Mouse (Mus musculus) inflammation-experienced regulatory T-cells, adult 6 months (primary cell): Measurements from ENCODE around the gene Rab39. TPM values are rescaled to one million over a fixed set of nuclear protein-coding genes. Genes with fewer than 3 reads are reported as not detected.

ENCODE experiments used
- polyA plus RNA-seq, 3 experiments: library from polyadenylated mRNA; unstranded; fragments of 100-300 nt; shearing (Covaris generic); gene quantifications; one replicate each; pipeline ENCODE4 v1.2.1; 2017

The Rab39 gene
- polyA plus RNA-seq, 3 experiments from 2014 or later, result not detected

Other genes with a start within 250 kb of the Rab39 start
- gene Atm, start 169.5 kb downstream of the Rab39 start, polyA plus RNA-seq, result 10 to 100 TPM; 23.2 to 33.6 (median 28.9) TPM
- 10 to 100 TPM; 12.5 to 18.0 (median 13.2) TPM for gene Npat, start 169.2 kb downstream of the Rab39 start, polyA plus RNA-seq
- 10 to 100 TPM; 54.8 to 88.4 (median 87.9) TPM for gene Acat1, start 95.8 kb downstream of the Rab39 start, polyA plus RNA-seq
- gene Cul5, start 36.2 kb downstream of the Rab39 start, polyA plus RNA-seq, result 10 to 100 TPM; 29.1 to 34.6 (median 34.4) TPM
- 10 to 100 TPM in 2 of 3 experiments, 1 to 10 TPM in 1; 8.5 to 11.0 (median 10.6) TPM for gene Slc35f2, start 65.3 kb upstream of the Rab39 start, polyA plus RNA-seq
- gene Sln, start 143.9 kb upstream of the Rab39 start, polyA plus RNA-seq, result not detected